Mouse (Mus musculus): ENCODE measurements at regions not wholly inside any gene's neighbourhood (a gene's known extent, or its start where the extent isn't known, plus 50 kb on each side); places are given as distances from the start of the nearest gene placed in this dataset.

DNA sequence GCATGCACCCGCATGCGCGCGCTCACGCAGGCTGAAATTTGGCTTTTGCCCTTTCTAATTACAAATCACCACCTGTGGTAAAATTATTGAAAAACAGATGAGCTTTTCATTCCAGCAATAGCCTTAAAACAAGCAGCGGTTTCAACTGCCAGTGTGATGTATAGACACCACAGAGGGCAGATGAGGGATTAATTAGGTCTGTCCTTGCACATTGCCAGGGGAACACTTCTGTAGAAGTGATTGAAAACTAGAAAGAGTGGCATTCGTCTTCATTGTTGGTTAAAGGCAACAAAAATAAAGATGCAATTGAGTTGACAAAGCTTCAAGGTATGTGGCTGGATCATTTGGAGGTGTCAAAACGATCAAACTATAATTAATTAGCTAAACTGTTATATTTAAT, 672.5 kb downstream of the Tfap2b start:
- no peak overlapping the region for H3K4me3 ChIP-seq (replicated peaks; ENCODE audit: low read depth, low read length)
- DNase-seq (ENCODE audit: low spot score): no peak
- H3K9ac ChIP-seq (ENCODE audit: low read depth, low read length): no peak overlapping the region
- no peak overlapping the region for H3K27ac ChIP-seq
- WGBS: 58% methylated on average over 8 of the region's 8 CpGs
- no peak for ATAC-seq (replicated peaks; ENCODE audit: low FRiP score, low read depth)
- no peaks in the 10 kb centered on the region for H3K36me3 ChIP-seq (ENCODE audit: insufficient read depth, low read length)
- no peak overlapping the region for H3K4me2 ChIP-seq (ENCODE audit: low read length)
- H3K9me3 ChIP-seq (replicated peaks; ENCODE audit: low read length): no peaks in the 10 kb centered on the region
- no peaks in the 10 kb centered on the region for H3K27me3 ChIP-seq (ENCODE audit: insufficient read depth, low read length)
- TF ChIP-seq CTCF (IDR thresholded peaks at IDR 0.05; ENCODE audit: low read depth): no peak
- no peaks in the 10 kb centered on the region for H3K4me1 ChIP-seq (replicated peaks; ENCODE audit: insufficient read depth, low read length)

DNA sequence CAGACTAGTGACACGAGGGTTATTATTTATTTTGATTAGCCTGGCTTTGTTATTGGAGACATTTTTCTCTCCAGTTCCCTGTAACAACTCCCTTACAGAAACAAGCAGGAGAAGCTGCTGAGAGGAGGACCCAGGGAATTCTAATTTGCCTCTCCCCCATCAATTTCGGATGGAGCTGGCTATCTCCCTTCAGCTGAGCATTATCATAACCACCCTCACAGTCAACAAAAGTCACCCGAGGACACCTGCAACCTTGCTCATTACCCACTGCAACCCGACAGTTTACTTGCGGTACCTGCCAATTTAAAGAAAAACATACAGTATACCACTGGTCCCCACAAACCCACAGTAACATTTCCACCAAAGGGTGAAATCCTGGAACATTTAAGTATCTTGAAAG, 690.7 kb downstream of the Tfap2b start:
- no peak for TF ChIP-seq CTCF (IDR thresholded peaks at IDR 0.05; ENCODE audit: low read depth)
- no peak overlapping the region for H3K27ac ChIP-seq
- no peak overlapping the region for H3K4me3 ChIP-seq (replicated peaks; ENCODE audit: low read depth, low read length)
- ATAC-seq (replicated peaks; ENCODE audit: low FRiP score, low read depth) (no peak), DNase-seq (ENCODE audit: low spot score) (peak; percentile 1)
- WGBS: 27% methylated on average over 5 of the region's 5 CpGs
- H3K4me1 ChIP-seq (replicated peaks; ENCODE audit: insufficient read depth, low read length): no peaks in the 10 kb centered on the region
- H3K4me2 ChIP-seq (ENCODE audit: low read length): no peak overlapping the region
- no peak overlapping the region for H3K9ac ChIP-seq (ENCODE audit: low read depth, low read length)
- H3K27me3 ChIP-seq (ENCODE audit: insufficient read depth, low read length): no peaks in the 10 kb centered on the region
- no peaks in the 10 kb centered on the region for H3K9me3 ChIP-seq (replicated peaks; ENCODE audit: low read length)
- no peaks in the 10 kb centered on the region for H3K36me3 ChIP-seq (ENCODE audit: insufficient read depth, low read length)

- Histone ChIP-seq H3K4me2 (ENCODE audit: low read length) (no peak overlapping the region), H3K36me3 (ENCODE audit: insufficient read depth, low read length) (no peaks in the 10 kb centered on the region), H3K4me3 (replicated peaks; ENCODE audit: low read depth, low read length) (no peak overlapping the region), H3K9me3 (replicated peaks; ENCODE audit: low read length) (no peaks in the 10 kb centered on the region), H3K9ac (ENCODE audit: low read depth, low read length) (no peak overlapping the region), H3K27ac (no peak overlapping the region), H3K27me3 (ENCODE audit: insufficient read depth, low read length) (no peaks in the 10 kb centered on the region), H3K4me1 (replicated peaks; ENCODE audit: insufficient read depth, low read length) (no peaks in the 10 kb centered on the region)
- 51% methylated on average over 12 of the region's 12 CpGs for WGBS
- no peak for DNase-seq (ENCODE audit: low spot score)
- ATAC-seq (replicated peaks; ENCODE audit: low FRiP score, low read depth): no peak
- no peak for TF ChIP-seq CTCF (IDR thresholded peaks at IDR 0.05; ENCODE audit: low read depth)
Observed at GRCm38 (mm10) chr1:19899889-19900310, 691.2 kb downstream of the Tfap2b start.

GRCm38 (mm10) chr1:19900983-19901531, 692.3 kb downstream of the Tfap2b start:
- no peaks in the 10 kb centered on the region for H3K36me3 ChIP-seq (ENCODE audit: insufficient read depth, low read length)
- no peak for TF ChIP-seq CTCF (IDR thresholded peaks at IDR 0.05; ENCODE audit: low read depth)
- WGBS: 78% methylated on average over 2 of the region's 2 CpGs
- H3K9ac ChIP-seq (ENCODE audit: low read depth, low read length): no peak overlapping the region
- H3K4me3 ChIP-seq (replicated peaks; ENCODE audit: low read depth, low read length): no peak overlapping the region
- DNase-seq (ENCODE audit: low spot score) (no peak), ATAC-seq (replicated peaks; ENCODE audit: low FRiP score, low read depth) (no peak)
- H3K9me3 ChIP-seq (replicated peaks; ENCODE audit: low read length): no peaks in the 10 kb centered on the region
- no peak overlapping the region for H3K4me2 ChIP-seq (ENCODE audit: low read length)
- no peak overlapping the region for H3K27ac ChIP-seq
- no peaks in the 10 kb centered on the region for H3K27me3 ChIP-seq (ENCODE audit: insufficient read depth, low read length)
- H3K4me1 ChIP-seq (replicated peaks; ENCODE audit: insufficient read depth, low read length): no peaks in the 10 kb centered on the region

DNA sequence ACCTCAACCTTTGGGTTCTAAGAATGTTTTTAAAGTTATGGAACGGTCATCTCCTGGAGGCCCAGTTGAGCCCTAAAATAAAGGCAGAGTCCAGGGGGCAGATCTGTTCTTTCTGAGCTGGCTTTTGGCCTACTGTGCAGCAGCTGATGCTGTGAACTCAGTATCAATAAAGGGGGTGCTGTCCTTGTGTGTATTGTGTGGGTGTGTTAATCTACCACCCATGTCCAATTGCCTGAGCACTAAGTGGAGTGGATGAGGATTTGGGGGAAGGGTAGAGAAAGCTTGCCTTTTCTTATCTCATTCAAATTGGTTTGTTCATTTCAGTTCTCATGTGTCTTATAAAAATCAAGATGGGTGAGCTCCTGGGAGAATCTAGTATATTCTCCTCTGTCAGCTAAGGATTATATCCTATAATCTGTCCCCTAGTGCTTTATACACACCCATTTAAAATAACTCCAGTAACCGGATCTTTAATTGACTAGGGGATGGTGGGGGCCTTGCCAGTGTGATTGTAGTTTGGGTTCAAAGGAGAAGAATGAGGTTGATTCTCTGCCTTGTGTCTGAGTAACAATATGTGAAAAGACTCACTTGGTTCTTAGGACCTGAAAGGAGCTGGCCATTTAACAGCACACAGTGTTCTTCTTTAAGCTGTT, 703.6 kb downstream of the Tfap2b start:
- Histone ChIP-seq H3K4me1 (replicated peaks; ENCODE audit: insufficient read depth, low read length) (no peaks in the 10 kb centered on the region), H3K27ac (no peak overlapping the region), H3K4me2 (ENCODE audit: low read length) (no peak overlapping the region), H3K9ac (ENCODE audit: low read depth, low read length) (no peak overlapping the region), H3K27me3 (ENCODE audit: insufficient read depth, low read length) (no peaks in the 10 kb centered on the region), H3K36me3 (ENCODE audit: insufficient read depth, low read length) (no peaks in the 10 kb centered on the region), H3K9me3 (replicated peaks; ENCODE audit: low read length) (no peaks in the 10 kb centered on the region), H3K4me3 (replicated peaks; ENCODE audit: low read depth, low read length) (no peak overlapping the region)
- DNase-seq (ENCODE audit: low spot score) (no peak), ATAC-seq (replicated peaks; ENCODE audit: low FRiP score, low read depth) (no peak)
- no peak for TF ChIP-seq CTCF (IDR thresholded peaks at IDR 0.05; ENCODE audit: low read depth)
- WGBS: 70% methylated on average over 2 of the region's 2 CpGs

DNA sequence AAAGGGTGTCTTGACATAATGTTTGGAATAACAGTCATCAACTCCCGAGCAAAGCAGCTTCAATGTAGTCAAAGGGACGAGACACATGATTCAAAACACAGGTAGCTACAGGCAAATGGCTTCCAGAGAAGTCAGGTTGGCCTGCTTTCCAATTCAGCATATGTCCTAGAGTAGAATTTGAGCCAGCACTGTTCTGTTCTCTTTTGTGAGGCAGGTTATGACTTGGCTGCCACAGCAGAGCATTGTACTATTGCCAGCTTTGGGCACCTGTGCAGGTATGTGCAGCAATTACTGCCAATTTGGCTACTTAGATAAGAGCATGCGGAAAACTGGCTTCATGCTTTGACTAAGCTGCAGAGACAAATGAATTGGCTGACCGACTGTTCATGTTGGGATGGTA, 699.1 kb downstream of the Pkhd1 start:
- Histone ChIP-seq H3K9me3 (replicated peaks; ENCODE audit: low read length) (no peaks in the 10 kb centered on the region), H3K4me2 (ENCODE audit: low read length) (no peak overlapping the region), H3K27me3 (ENCODE audit: insufficient read depth, low read length) (no peaks in the 10 kb centered on the region), H3K4me1 (replicated peaks; ENCODE audit: insufficient read depth, low read length) (no peaks in the 10 kb centered on the region), H3K36me3 (ENCODE audit: insufficient read depth, low read length) (no peaks in the 10 kb centered on the region), H3K27ac (no peak overlapping the region), H3K4me3 (replicated peaks; ENCODE audit: low read depth, low read length) (no peak overlapping the region), H3K9ac (ENCODE audit: low read depth, low read length) (no peak overlapping the region)
- DNase-seq (ENCODE audit: low spot score) (no peak), ATAC-seq (replicated peaks; ENCODE audit: low FRiP score, low read depth) (no peak)
- TF ChIP-seq CTCF (IDR thresholded peaks at IDR 0.05; ENCODE audit: low read depth): no peak
- 86% methylated on average over 4 of the region's 4 CpGs for WGBS

- no peak for TF ChIP-seq CTCF (IDR thresholded peaks at IDR 0.05; ENCODE audit: low read depth)
- Histone ChIP-seq H3K9me3 (replicated peaks; ENCODE audit: low read length) (no peaks in the 10 kb centered on the region), H3K4me3 (replicated peaks; ENCODE audit: low read depth, low read length) (no peak overlapping the region), H3K27ac (no peak overlapping the region), H3K27me3 (ENCODE audit: insufficient read depth, low read length) (no peaks in the 10 kb centered on the region), H3K4me2 (ENCODE audit: low read length) (no peak overlapping the region), H3K9ac (ENCODE audit: low read depth, low read length) (no peak overlapping the region), H3K4me1 (replicated peaks; ENCODE audit: insufficient read depth, low read length) (no peaks in the 10 kb centered on the region), H3K36me3 (ENCODE audit: insufficient read depth, low read length) (no peaks in the 10 kb centered on the region)
- no peak for ATAC-seq (replicated peaks; ENCODE audit: low FRiP score, low read depth)
- DNase-seq (ENCODE audit: low spot score): no peak
- 83% methylated on average over 1 of the region's 1 CpGs for WGBS
Observed at GRCm38 (mm10) chr1:19927192-19927591, 690.7 kb downstream of the Pkhd1 start.
